Mouse (Mus musculus) kidney, embryonic 16.5 days (tissue): ENCODE measurements around the gene Fads1. TPM values are rescaled to one million over a fixed set of nuclear protein-coding genes. Genes with fewer than 3 reads are reported as not detected.

ENCODE experiments used
- ATAC-seq: fragments of 200-750 bp; cut with Nextera tagmentation; 2 replicates; pipeline ENCODE4 v1.8.0; 2017; ENCODE audit warnings: moderate TSS enrichment; ENCODE audit not compliant: low FRiP score, low TSS enrichment
- H3K27ac ChIP-seq: fragments of 300-500 bp; sonication (generic); 2 replicates; pipeline ENCODE4 v1.5.1; 2014; ENCODE audit warnings: low read length
- H3K27me3 ChIP-seq: fragments of 300-500 bp; sonication (generic); 2 replicates; pipeline ENCODE4 v1.6.1; 2014; ENCODE audit warnings: low read length, control low read depth, mixed read lengths; ENCODE audit not compliant: insufficient read depth
- H3K36me3 ChIP-seq: fragments of 300-500 bp; sonication (generic); 2 replicates; pipeline ENCODE4 v1.6.1; 2014; ENCODE audit warnings: low read length, control low read depth, mixed read lengths; ENCODE audit not compliant: insufficient read depth
- H3K4me1 ChIP-seq: fragments of 300-500 bp; sonication (generic); 2 replicates; pipeline ENCODE4 v1.6.1; 2014; ENCODE audit warnings: low read length, control low read depth, mixed read lengths; ENCODE audit not compliant: insufficient read depth
- H3K4me2 ChIP-seq: fragments of 300-500 bp; sonication (generic); replicated peaks from 2 replicates; pipeline ENCODE4 v1.6.1; 2014; ENCODE audit warnings: low read depth, low read length
- H3K4me3 ChIP-seq: fragments of 300-500 bp; sonication (generic); 2 replicates; pipeline ENCODE4 v1.5.1; 2014; ENCODE audit warnings: mild to moderate bottlenecking, low read length
- H3K9ac ChIP-seq: fragments of 300-500 bp; sonication (generic); replicated peaks from 2 replicates; pipeline ENCODE4 v1.6.1; 2014; ENCODE audit warnings: low read length
- H3K9me3 ChIP-seq: fragments of 300-500 bp; sonication (generic); 2 replicates; pipeline ENCODE4 v1.6.1; 2016; ENCODE audit warnings: low read length, control low read depth
- WGBS: fragments of 180-500 bp; shearing (Covaris S2); extraction: QIAGEN DNeasy Blood & Tissue Kit; methylation state at CpG from one replicate; pipeline ENCODE4 v1.1.7; 2014; 5-methylcytosine and 5-hydroxymethylcytosine counted together
- microRNA-seq: library from miRNA; unstranded; fragments of <30 nt; microRNA quantifications from one replicate; pipeline ENCODE4, GENCODE M21; 2016
- polyA plus RNA-seq: library from polyadenylated mRNA; unstranded; fragments of >200 nt; fragmentation: Nextera tagmentation; extraction: Ambion mirVana; gene quantifications from 2 replicates; pipeline ENCODE4 v1.2.1, GENCODE M21; 2015

The Fads1 gene
- polyA plus RNA-seq, 1 experiment from 2014 or later, result 95.4 TPM

DNA sequence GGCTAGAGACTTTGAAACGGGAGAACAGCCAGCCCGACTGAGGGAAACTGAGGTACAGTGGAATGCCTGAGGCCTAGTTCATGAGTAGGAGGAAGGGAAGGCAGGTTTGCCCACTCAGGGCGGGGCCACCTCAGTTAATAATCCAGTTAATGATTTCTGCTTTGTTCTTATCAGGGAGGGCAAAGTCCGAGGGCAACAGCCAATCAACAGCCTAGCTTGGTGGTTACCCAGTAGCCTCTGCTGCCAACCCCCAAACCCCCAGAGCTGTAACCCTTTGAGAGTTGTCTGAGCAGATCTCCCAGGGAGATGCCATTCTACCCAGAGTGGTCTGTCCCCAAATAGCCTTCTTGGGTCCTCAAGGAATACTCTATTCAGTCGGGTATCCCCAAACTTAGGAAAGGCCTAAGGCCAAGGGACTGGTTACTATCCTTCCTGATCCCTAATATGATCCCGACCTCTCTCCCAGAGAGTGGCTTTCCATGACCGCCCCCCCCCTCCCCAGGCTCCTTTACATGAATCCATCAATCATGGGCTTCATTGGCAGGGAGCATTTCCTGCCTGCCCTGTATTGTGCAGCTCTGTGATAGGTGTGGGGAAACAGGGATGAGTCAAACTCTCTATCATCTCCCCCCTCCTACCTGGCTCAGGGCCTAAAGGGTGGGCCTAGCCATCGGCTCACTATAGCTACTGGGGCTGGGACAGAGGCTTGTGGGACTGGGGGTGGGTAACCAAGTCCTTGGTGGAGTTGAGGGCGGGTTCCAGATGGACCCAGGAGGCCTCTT, 53.3 kb downstream of the Fads1 start:
- H3K4me1 ChIP-seq, result peaks cover 22% of the 10 kb centered on the region
- H3K36me3 ChIP-seq, result no peaks in the 10 kb centered on the region
- no peaks in the 10 kb centered on the region for H3K9me3 ChIP-seq
- no peak overlapping the region for H3K4me3 ChIP-seq
- no peak overlapping the region for H3K9ac ChIP-seq
- 64% methylated on average over 9 of the region's 9 CpGs for WGBS
- ATAC-seq, result no peak
- no peaks in the 10 kb centered on the region for H3K27me3 ChIP-seq
- H3K27ac ChIP-seq, result no peak overlapping the region
- no peak overlapping the region for H3K4me2 ChIP-seq

DNA sequence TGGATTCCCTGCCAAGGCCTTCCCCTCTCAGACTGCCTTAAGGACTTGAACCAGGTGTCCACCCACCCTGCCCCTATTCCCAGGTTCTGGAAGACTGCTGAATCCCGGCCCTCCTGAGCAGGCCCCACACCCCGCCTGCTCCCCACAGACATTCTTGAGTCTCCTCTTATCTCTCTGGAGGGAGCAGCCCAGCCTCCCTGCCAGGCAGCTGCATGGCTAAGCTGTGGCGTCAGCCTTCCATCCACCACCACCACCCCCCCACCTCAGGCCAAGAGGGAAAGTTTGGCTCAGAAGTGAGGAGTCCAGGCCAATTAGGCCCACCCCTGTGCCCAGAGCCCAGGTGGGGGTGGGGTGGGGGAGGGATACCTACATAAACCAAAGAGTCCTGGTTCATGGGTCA, 55.8 kb downstream of the Fads1 start:
- Histone ChIP-seq H3K27me3 (no peaks in the 10 kb centered on the region), H3K4me2 (no peak overlapping the region), H3K36me3 (no peaks in the 10 kb centered on the region), H3K4me3 (no peak overlapping the region), H3K9me3 (no peaks in the 10 kb centered on the region), H3K4me1 (peaks cover 18% of the 10 kb centered on the region), H3K9ac (no peak overlapping the region), H3K27ac (no peak overlapping the region)
- 70% methylated on average over 3 of the region's 3 CpGs for WGBS
- ATAC-seq, result no peak

DNA sequence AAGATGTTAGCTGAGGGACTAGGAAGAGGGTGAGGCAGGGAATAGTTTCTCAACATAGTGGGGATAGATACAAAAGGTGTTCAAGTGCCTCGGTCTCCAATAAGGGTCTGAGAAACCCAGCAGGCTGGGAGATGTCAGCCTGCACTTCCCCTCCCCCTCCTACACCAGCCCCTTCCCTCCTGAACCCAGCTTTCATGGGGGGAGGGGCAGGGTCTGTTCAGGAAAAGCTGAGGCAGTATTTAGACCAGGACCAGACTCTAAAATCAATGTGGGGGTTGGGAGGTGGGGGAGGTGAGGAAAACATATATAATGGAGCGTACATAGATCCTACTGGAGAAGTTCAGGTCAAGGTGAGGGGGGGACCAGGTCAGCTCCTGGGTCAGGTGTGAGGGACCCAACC, 56.7 kb downstream of the Fads1 start:
- no peak for ATAC-seq
- H3K4me2 ChIP-seq, result peak overlapping the region; percentile 61
- no peaks in the 10 kb centered on the region for H3K27me3 ChIP-seq
- H3K36me3 ChIP-seq, result no peaks in the 10 kb centered on the region
- H3K9me3 ChIP-seq, result no peaks in the 10 kb centered on the region
- peaks cover 18% of the 10 kb centered on the region for H3K4me1 ChIP-seq
- 56% methylated on average over 2 of the region's 2 CpGs for WGBS
- no peak overlapping the region for H3K9ac ChIP-seq
- no peak overlapping the region for H3K27ac ChIP-seq
- H3K4me3 ChIP-seq, result no peak overlapping the region

DNA sequence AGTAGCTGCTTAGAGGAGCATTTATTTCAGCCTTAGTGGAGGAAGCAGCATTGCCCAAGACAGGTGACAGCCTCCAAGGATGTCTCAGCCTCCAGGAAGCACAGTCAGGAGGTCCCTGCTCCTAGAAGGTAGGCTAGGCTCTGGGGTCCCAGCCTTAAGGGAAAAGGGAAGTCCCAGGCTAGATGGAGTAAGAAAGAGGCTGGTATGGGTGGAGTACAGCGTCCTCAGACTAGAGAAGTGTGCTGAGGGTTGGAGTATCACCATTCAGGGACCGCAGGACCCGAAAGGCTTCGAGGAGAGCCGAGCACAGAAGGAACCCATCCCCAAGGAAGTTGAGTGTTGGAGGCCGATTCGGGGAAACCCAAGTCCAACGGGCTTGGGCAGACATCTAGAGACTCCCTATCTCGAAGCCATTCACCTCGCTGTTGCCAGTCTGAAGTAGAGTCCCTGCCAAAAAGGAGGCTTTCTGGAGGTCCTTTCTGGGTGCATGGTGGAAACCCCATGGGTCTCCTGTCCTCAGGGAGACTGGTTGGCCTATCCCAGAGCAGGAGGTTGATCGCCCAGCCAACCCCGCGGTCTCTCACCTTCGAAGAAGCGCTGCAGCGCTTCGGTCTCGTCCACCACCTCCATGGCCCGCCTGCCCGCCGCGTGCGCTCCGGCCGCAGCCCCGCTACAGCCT, 57.4 kb downstream of the Fads1 start:
- Histone ChIP-seq H3K9ac (peak overlapping the region; percentile 57), H3K4me3 (peak overlapping the region; percentile 52), H3K36me3 (no peaks in the 10 kb centered on the region), H3K4me1 (peaks cover 18% of the 10 kb centered on the region), H3K27me3 (no peaks in the 10 kb centered on the region), H3K4me2 (peak overlapping the region; percentile 61), H3K9me3 (no peaks in the 10 kb centered on the region), H3K27ac (no peak overlapping the region)
- peak; percentile 50; the same call in 1 of the 2 replicates for ATAC-seq
- WGBS, result 4% methylated on average over 26 of the region's 26 CpGs

DNA sequence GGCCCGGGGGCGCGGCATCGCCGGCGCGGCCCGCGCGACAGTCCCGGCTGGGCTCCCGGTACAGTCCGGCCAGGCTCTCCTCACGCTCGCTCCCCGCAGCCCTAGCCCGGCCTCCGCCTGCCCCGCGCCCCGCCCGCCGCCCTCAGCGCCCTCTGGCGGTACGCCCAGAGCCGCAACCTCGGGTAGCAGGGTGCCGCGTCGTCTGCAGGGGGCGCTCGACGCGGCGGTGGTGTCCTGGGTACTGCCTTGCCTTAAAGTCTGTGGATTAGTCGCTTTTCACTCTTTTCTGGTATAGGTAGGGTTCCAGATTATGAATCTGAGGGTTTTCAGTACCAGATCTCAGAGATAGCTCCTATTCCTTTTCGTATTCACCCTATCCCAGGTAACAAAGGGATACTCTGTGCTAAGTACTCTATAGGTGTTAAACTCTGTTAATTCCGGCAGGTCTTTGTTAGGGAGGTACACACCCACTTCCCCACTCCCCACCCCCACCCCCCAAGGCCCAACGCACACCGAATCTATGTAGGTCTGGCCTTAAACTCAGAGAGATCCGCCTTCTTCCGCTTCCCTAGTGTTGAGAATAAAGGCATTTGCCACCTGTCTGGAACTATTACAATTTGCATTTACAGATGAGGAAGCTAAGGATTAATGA, 58.1 kb downstream of the Fads1 start, which contains the start of gene Myrf:
TSS of gene Myrf (minus strand) at position 95 of the 652 bp plus-strand sequence.
- H3K9ac ChIP-seq, result peak within 1 kb of the TSS; percentile 57
- H3K36me3 ChIP-seq, result no peaks in the 10 kb centered on the region
- peak; percentile 85 for ATAC-seq
- 10% methylated on average over 31 of the region's 43 CpGs for WGBS
- no peaks in the 10 kb centered on the region for H3K9me3 ChIP-seq
- no peaks in the 10 kb centered on the region for H3K27me3 ChIP-seq
- peak within 1 kb of the TSS; percentile 61 for H3K4me2 ChIP-seq
- H3K27ac ChIP-seq, result no peak within 1 kb of the TSS
- peak within 1 kb of the TSS; percentile 52 for H3K4me3 ChIP-seq
- peaks cover 14% of the 10 kb centered on the region for H3K4me1 ChIP-seq

DNA sequence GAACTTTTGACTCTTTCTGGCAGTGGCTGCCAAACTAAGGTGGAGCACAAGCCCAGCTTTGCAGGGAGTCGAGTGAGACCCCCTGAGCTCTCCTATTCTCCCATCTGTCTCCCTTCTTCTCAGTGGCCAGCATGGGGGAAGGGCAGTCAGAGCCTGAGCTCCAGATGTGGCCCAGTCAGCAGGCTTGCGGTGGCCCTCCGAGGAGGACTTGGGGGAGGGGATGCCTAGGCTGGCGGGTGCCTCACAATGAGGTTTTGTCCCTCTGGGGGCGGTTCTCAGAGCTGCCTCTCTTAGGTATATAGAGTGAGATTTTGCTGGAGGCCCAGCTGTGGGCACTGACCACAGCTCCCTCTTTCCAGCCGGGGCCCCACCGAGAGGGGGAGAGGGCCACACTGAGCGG, 60.2 kb downstream of the Fads1 start:
- WGBS, result 10% methylated on average over 8 of the region's 8 CpGs
- H3K4me1 ChIP-seq, result peaks cover 19% of the 10 kb centered on the region
- no peak overlapping the region for H3K27ac ChIP-seq
- no peaks in the 10 kb centered on the region for H3K36me3 ChIP-seq
- H3K9me3 ChIP-seq, result no peaks in the 10 kb centered on the region
- no peak overlapping the region for H3K4me3 ChIP-seq
- no peaks in the 10 kb centered on the region for H3K27me3 ChIP-seq
- H3K9ac ChIP-seq, result no peak overlapping the region
- no peak overlapping the region for H3K4me2 ChIP-seq
- ATAC-seq, result no peak

DNA sequence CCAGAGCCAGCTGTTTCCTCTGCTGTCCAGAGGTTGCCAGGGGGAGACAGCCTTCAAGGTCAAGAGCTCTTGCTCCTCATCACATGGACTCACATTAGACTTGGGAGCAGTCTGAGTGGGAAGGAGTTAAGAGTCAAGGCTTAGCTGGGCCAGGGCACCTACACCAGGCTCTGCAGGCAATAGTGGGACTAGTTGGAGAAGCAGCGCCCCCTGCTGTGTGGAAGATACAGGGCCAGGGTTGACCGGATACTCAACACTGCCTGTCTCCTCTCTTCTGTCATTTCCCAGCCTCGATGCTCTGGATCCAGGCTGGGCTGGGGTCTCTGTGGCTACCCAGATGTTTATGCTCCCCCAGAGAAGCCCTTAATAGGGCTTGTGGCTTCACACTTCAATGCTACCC, 61.5 kb downstream of the Fads1 start:
- Histone ChIP-seq H3K9me3 (no peaks in the 10 kb centered on the region), H3K27me3 (no peaks in the 10 kb centered on the region), H3K36me3 (no peaks in the 10 kb centered on the region), H3K4me1 (peaks cover 29% of the 10 kb centered on the region), H3K9ac (no peak overlapping the region), H3K27ac (no peak overlapping the region), H3K4me3 (no peak overlapping the region), H3K4me2 (no peak overlapping the region)
- ATAC-seq, result no peak
- WGBS, result 35% methylated on average over 3 of the region's 3 CpGs

Small RNA genes within 50 kb of the gene (microRNA-seq; reads per million reads assigned to microRNA genes)
- gene Mir6993, result 1.3 reads per million

Other genes starting within 250 kb of the Fads1 start
- gene Fth1, start 202.3 kb upstream of the Fads1 start, polyA plus RNA-seq, result 1,651 and 1,666 TPM in 2 replicates
- gene Best1, start 181.3 kb upstream of the Fads1 start, polyA plus RNA-seq, result 1.4 and 1.9 TPM in 2 replicates
- 32.0 and 34.6 TPM in 2 replicates for gene Rab3il1, start 181.2 kb upstream of the Fads1 start, polyA plus RNA-seq
- gene Fads3, start 141.3 kb upstream of the Fads1 start, polyA plus RNA-seq, result 30.1 and 36.5 TPM in 2 replicates
- 76.1 and 85.9 TPM in 2 replicates for gene Fads2, start 81.1 kb upstream of the Fads1 start, polyA plus RNA-seq
- gene Tmem258, start 21.1 kb downstream of the Fads1 start, polyA plus RNA-seq, result 430 and 433 TPM in 2 replicates
- gene Fen1, start 21.3 kb downstream of the Fads1 start, polyA plus RNA-seq, result 103 and 107 TPM in 2 replicates
- 3.9 and 4.2 TPM in 2 replicates for gene Myrf, start 57.9 kb downstream of the Fads1 start, polyA plus RNA-seq
- 3.2 and 4.2 TPM in 2 replicates for gene Dagla, start 122.0 kb downstream of the Fads1 start, polyA plus RNA-seq
- 0.96 and 1.6 TPM in 2 replicates for gene Syt7, start 206.2 kb downstream of the Fads1 start, polyA plus RNA-seq